Mouse (Mus musculus) embryonic facial prominence, embryonic 14.5 days (tissue): ENCODE results near the gene Gm11127. TPM values are rescaled to one million over a fixed set of nuclear protein-coding genes. Genes with fewer than 3 reads are reported as not detected.
"Not testable (repeated sequence)": the region's sequence is repeated elsewhere in the genome, so short reads cannot be mapped to it uniquely, and the experiment has no call there.

Experiments used
- ATAC-seq: fragments of 200-750 bp; cut with Nextera tagmentation; 2 replicates; pipeline ENCODE4 v1.8.0; 2017; ENCODE audit warnings: low read depth, moderate number of reproducible peaks, moderate TSS enrichment
- DNase-seq: peaks from one replicate; pipeline ENCODE4 v3.0.0-alpha.2; 2015; ENCODE audit warnings: low spot score
- H3K27ac ChIP-seq: fragments of 300-500 bp; sonication (generic); replicated peaks from 2 replicates; pipeline ENCODE4 v1.5.1; 2014; ENCODE audit warnings: low read depth, mild to moderate bottlenecking, low read length, moderate library complexity
- H3K27me3 ChIP-seq: fragments of 300-500 bp; sonication (generic); replicated peaks from 2 replicates; pipeline ENCODE4 v1.6.1; 2014; ENCODE audit warnings: low read length; ENCODE audit not compliant: control insufficient read depth, insufficient read depth
- H3K36me3 ChIP-seq: fragments of 300-500 bp; sonication (generic); 2 replicates; pipeline ENCODE4 v1.6.1; 2014; ENCODE audit warnings: low read length, mixed read lengths; ENCODE audit not compliant: control insufficient read depth, insufficient read depth
- H3K4me1 ChIP-seq: fragments of 300-500 bp; sonication (generic); 2 replicates; pipeline ENCODE4 v1.6.1; 2014; ENCODE audit warnings: antibody characterized with exemption, low read length; ENCODE audit not compliant: control insufficient read depth, insufficient read depth
- H3K4me2 ChIP-seq: fragments of 300-500 bp; sonication (generic); 2 replicates; pipeline ENCODE4 v1.6.1; 2014; ENCODE audit warnings: low read depth, mild to moderate bottlenecking, low read length, moderate library complexity, mixed read lengths
- H3K4me3 ChIP-seq: fragments of 300-500 bp; sonication (generic); 2 replicates; pipeline ENCODE4 v1.5.1; 2014; ENCODE audit warnings: low read depth, mild to moderate bottlenecking, low read length
- H3K9ac ChIP-seq: fragments of 300-500 bp; sonication (generic); 2 replicates; pipeline ENCODE4 v1.6.1; 2014; ENCODE audit warnings: low read depth, mild to moderate bottlenecking, low read length, moderate library complexity, mixed read lengths
- H3K9me3 ChIP-seq: fragments of 300-500 bp; sonication (generic); 2 replicates; pipeline ENCODE4 v1.6.1; 2016; ENCODE audit warnings: low read length; ENCODE audit not compliant: control insufficient read depth
- WGBS: fragments of 180-500 bp; shearing (Covaris S2); extraction: QIAGEN DNeasy Blood & Tissue Kit; methylation state at CpG from one replicate; pipeline ENCODE4 v1.1.7; 2014; 5-methylcytosine and 5-hydroxymethylcytosine counted together
- polyA plus RNA-seq: library from polyadenylated mRNA; unstranded; fragments of >200 nt; fragmentation: Nextera tagmentation; extraction: Ambion mirVana; gene quantifications from 2 replicates; pipeline ENCODE4 v1.2.1, GENCODE M21; 2014

Gene Gm11127
- polyA plus RNA-seq, 1 experiment from 2014 or later = not detected

DNA sequence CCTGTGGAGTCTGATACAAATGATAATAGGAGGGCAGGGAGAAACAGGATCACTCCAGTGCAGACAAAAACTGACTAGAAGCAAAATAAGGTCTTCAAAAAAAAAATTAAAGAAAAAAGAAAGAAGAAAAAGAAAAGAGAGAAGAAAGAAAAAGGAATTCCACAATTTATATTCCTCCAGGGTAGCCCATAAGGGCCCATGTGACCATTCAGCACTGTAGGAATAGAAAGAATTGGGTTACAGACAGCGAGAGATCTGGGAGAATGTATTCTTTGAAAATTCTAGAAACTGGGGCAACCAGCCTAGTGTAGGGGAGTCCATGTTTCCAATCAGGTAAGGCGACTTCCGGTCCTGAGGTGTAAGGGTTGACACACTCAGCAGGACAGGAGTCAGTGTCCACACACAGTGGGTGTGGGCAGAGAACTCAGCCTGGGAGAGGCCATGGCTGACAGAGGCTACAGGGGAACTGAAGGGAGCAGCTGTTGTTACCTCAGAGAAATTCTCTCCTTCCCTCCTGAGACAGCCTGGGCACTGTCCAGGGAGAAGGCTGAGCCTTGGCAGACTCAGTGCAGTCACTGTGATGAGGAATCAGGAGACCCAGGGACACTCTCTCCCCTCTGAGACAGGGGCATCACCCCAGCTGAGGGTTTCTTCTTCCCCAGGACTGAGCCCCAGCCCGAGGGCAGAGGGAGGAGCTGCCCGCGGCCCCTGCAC lies 24.5 kb upstream of the Gm11127 start:
- H3K36me3 ChIP-seq, ATAC-seq: not testable (repeated sequence)
- WGBS = 39% methylated on average over 3 of the region's 6 CpGs

DNA sequence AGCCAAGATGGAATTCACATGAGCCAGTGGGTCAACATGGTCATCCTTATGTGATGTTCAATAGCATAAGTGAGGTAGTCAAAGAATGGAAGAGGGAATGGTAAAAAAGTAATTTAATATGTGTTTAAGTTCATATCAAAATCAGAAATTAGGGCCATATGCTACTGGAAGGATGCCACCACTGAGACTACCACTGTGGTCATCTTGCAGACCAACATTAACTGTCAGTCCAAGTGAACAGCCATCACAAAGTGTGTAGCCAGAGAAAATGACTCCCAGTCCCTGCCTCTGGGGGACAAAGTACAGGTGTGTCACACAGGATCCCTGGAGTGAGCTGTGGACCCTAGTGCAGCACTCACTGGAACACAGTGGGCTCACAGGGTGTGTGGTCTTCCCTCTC lies 23.7 kb upstream of the Gm11127 start:
- H3K9me3 ChIP-seq, H3K27ac ChIP-seq, H3K9ac ChIP-seq, H3K4me2 ChIP-seq, H3K4me1 ChIP-seq, H3K4me3 ChIP-seq, DNase-seq, H3K36me3 ChIP-seq, ATAC-seq: not testable (repeated sequence)
- H3K27me3 ChIP-seq = peaks cover 35% of the 10 kb centered on the region

More for the DNA sequence above, 24.5 kb upstream of the Gm11127 start:
- H3K4me1 ChIP-seq, H3K27ac ChIP-seq, H3K9me3 ChIP-seq, DNase-seq: not testable (repeated sequence)
- Histone ChIP-seq H3K27me3 (peaks cover 35% of the 10 kb centered on the region), H3K4me3 (peak overlapping the region; percentile 50), H3K9ac (peak overlapping the region; percentile 55; the same call in 1 of the 2 replicates), H3K4me2 (peak overlapping the region; percentile 97)

DNA sequence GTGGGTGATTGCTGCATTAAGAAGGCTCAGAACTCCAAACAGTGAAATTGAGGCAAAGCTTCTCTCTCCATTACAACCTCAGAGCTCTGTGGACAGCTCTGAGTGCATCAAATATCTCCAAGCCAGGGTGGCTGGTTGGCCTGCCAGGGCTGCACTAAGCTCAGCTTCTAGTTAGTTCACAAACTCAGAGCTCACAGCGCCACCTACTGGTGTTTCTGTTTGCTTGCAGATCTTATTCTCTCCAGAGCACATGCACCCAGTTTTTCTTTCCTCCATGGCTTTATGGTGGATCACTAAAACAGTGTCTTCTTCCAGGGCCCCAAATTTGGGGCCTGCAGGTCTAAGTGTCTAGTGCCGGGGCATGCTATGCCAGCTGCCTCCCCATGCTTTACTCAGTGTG lies 2.7 kb upstream of the Gm11127 start:
- H3K4me1 ChIP-seq = no peaks in the 10 kb centered on the region
- no peak for ATAC-seq
- no peaks in the 10 kb centered on the region for H3K27me3 ChIP-seq
- H3K27ac ChIP-seq = no peak overlapping the region
- peak; percentile 89 for DNase-seq
- H3K4me3 ChIP-seq = no peak overlapping the region
- WGBS = 25% methylated on average over 2 of the region's 2 CpGs
- no peak overlapping the region for H3K9ac ChIP-seq
- H3K36me3 ChIP-seq = no peaks in the 10 kb centered on the region
- H3K9me3 ChIP-seq = no peaks in the 10 kb centered on the region
- H3K4me2 ChIP-seq = no peak overlapping the region

DNA sequence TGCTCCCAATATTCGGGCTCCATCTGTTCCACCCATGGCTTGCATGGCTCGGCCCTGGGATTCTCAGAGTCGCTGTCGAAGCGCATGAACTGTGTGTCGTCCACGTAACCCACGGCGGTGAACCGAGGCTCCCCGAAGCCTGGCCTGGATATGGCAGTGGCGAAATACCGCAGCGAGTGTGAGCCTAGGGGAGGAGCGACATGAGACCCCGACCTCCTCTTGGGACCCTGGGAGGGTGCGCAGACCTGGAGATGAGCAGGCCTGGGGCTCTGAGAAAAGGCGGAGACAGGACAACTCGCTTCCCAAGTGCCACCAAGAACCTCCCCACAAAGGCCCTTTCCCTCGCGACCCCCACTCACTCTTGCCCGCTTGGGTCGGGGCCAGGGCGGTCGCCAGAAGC lies 244 bp downstream of the Gm11127 start:
- not testable (repeated sequence) for H3K27me3 ChIP-seq, H3K9ac ChIP-seq, H3K4me3 ChIP-seq, DNase-seq, H3K4me2 ChIP-seq, H3K27ac ChIP-seq, H3K4me1 ChIP-seq, H3K36me3 ChIP-seq, ATAC-seq, H3K9me3 ChIP-seq
- WGBS = 89% methylated on average over 23 of the region's 25 CpGs

- WGBS = 78% methylated on average over 3 of the region's 3 CpGs
- no peak for ATAC-seq
- Histone ChIP-seq H3K9me3 (no peaks in the 10 kb centered on the region), H3K4me3 (peak overlapping the region; percentile 42), H3K27ac (no peak overlapping the region), H3K9ac (peak overlapping the region; percentile 58), H3K36me3 (no peaks in the 10 kb centered on the region), H3K4me1 (no peaks in the 10 kb centered on the region), H3K4me2 (peak overlapping the region; percentile 68), H3K27me3 (no peaks in the 10 kb centered on the region)
- no peak for DNase-seq
Measured at GRCm38 (mm10) chr17:36043286-36043685, 14.9 kb downstream of the Gm11127 start.

DNA sequence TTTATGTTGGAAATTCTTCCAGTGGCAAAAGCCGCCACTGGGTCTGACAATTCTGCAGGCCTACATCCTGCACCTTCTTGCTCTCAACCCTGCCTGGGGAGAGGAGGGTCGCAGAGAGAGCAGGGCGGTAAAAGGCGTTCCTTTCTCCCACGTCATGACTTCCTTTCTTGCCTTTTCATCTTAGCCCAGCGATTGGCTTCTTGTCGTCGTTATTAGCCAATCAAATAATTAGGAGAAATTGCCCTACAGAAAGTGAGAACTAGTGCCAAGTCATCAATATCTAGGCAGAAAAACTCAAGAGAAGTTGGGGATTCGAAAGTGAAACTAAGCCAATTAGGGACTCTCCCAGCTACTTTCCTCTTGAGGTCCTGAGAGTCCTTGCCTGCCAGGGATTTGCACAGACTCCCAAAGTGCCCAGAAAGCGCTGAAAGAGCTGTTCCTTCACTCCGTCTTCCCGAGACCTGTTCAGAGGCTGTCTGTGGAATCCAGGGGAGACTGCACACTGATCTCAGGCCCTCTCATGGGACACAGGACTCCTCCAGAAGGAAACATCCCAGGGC lies 15.5 kb downstream of the Gm11127 start, which contains the start of the genes H2-T22 and Gm6034:
Gene H2-T22, minus strand, starts transcription at position 138 of the 560 bp plus-strand sequence.
Gene Gm6034, plus strand, starts transcription at position 352 of the 560 bp plus-strand sequence.
- Histone ChIP-seq H3K9ac (peak within 1 kb of the TSS; percentile 58), H3K4me2 (peak within 1 kb of the TSS; percentile 68), H3K4me3 (peak within 1 kb of the TSS; percentile 42)
- H3K36me3 ChIP-seq, H3K27me3 ChIP-seq, H3K4me1 ChIP-seq, H3K9me3 ChIP-seq, H3K27ac ChIP-seq: not testable (repeated sequence)
- 2% methylated on average over 12 of the region's 12 CpGs for WGBS
- DNase-seq (peak; percentile 97), ATAC-seq (peak; percentile 97)

GRCm38 (mm10) chr17:36042055-36042454 lies 16.1 kb downstream of the Gm11127 start:
- not testable (repeated sequence) for H3K4me1 ChIP-seq, H3K9me3 ChIP-seq, H3K27ac ChIP-seq, H3K27me3 ChIP-seq, H3K36me3 ChIP-seq, DNase-seq
- Histone ChIP-seq H3K9ac (peak overlapping the region; percentile 58), H3K4me2 (peak overlapping the region; percentile 68), H3K4me3 (peak overlapping the region; percentile 42)
- WGBS = 2% methylated on average over 13 of the region's 19 CpGs
- peak; percentile 74 for ATAC-seq

DNA sequence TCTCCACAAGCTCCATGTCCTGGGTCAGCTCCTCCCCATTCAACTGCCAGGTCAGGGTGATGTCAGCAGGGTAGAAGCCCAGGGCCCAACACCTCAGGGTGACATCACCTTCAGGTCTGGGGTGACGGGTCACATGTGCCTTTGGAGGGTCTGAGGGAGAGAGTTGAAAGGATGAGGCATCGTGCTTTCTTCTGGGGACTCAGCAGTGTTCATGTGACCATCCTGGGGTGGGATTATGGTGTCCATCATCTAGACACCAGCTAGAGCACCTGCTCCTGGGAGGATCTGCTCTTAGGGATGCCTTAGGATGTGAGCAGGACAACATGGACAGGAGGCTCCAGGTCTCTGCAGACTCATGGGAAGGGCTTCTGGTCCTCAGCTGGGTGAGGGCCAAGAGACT lies 17.6 kb downstream of the Gm11127 start:
- 71% methylated on average over 2 of the region's 2 CpGs for WGBS
- H3K27ac ChIP-seq, H3K9ac ChIP-seq, H3K9me3 ChIP-seq, H3K4me2 ChIP-seq, ATAC-seq, DNase-seq, H3K27me3 ChIP-seq, H3K4me1 ChIP-seq, H3K4me3 ChIP-seq, H3K36me3 ChIP-seq: not testable (repeated sequence)

DNA sequence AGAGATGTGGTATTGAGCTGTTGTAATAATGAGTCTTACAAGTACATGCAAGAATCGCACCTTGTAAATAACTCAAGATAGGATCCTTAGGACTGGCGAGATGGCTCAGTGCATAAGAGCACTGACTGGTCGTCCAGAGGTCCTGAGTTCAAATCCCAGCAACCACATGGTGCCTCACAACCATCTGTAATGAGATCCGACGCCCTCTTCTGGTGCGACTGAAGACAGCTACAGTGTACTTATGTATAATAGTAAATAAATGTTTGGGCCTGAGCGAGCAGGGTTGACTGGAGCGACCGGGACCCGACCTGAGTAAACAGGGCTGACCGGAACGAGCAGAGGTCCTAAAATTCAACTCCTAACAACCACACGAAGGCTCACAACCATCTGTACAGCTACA lies 22.0 kb downstream of the Gm11127 start:
- not testable (repeated sequence) for H3K27me3 ChIP-seq, H3K36me3 ChIP-seq, H3K9ac ChIP-seq, DNase-seq, H3K9me3 ChIP-seq, H3K27ac ChIP-seq, H3K4me3 ChIP-seq, ATAC-seq, H3K4me1 ChIP-seq, H3K4me2 ChIP-seq
- 85% methylated on average over 13 of the region's 13 CpGs for WGBS
